Mouse (Mus musculus) myocyte (in vitro differentiated cells): ENCODE measurements around the gene Fgf4. TPM values are rescaled to one million over a fixed set of nuclear protein-coding genes. Genes with fewer than 3 reads are reported as not detected.

ENCODE experiments used
- H3K27me3 ChIP-seq: one replicate; pipeline ENCODE4 v1.6.1; 2011; ENCODE audit not compliant: control insufficient read depth, insufficient read depth, insufficient read length
- H3K36me3 ChIP-seq: one replicate; pipeline ENCODE4 v1.6.1; 2011; ENCODE audit not compliant: control insufficient read depth, insufficient read depth
- H3K4me2 ChIP-seq: one replicate; pipeline ENCODE4 v1.6.1; 2011; ENCODE audit warnings: low read depth, control low read depth
- H3K4me3 ChIP-seq: one replicate; pipeline ENCODE4 v1.5.1; 2011; ENCODE audit warnings: mild to moderate bottlenecking, control low read depth, moderate library complexity
- H3K79me2 ChIP-seq: one replicate; pipeline ENCODE4 v1.6.1; 2011; ENCODE audit not compliant: control insufficient read depth, insufficient read depth
- H3ac ChIP-seq: one replicate; pipeline ENCODE4 v1.6.1; 2011; ENCODE audit not compliant: control insufficient read depth, insufficient read length
- CEBPB ChIP-seq: IDR thresholded peaks from 2 replicates; pipeline ENCODE4 v1.6.1; 2011; ENCODE audit warnings: mild to moderate bottlenecking, moderate library complexity; ENCODE audit not compliant: poor library complexity, insufficient read depth, severe bottlenecking
- E2F4 ChIP-seq: IDR thresholded peaks from one replicate; pipeline ENCODE4 v1.6.1; 2011; ENCODE audit warnings: mild to moderate bottlenecking, control low read depth, moderate library complexity; ENCODE audit not compliant: insufficient read depth
- MAX ChIP-seq: IDR thresholded peaks from one replicate; pipeline ENCODE4 v1.6.1; 2011; ENCODE audit warnings: low read depth, mild to moderate bottlenecking, control low read depth
- MYOD1 ChIP-seq, 3 experiments: IDR thresholded peaks; one replicate each; pipeline ENCODE4 v1.6.1; 2011; ENCODE audit warnings: control low read depth in 2 of 3, low read depth in 2 of 3, mild to moderate bottlenecking in 2 of 3, moderate library complexity in 1 of 3; ENCODE audit not compliant: insufficient read length in 2 of 3, control insufficient read depth in 1 of 3
- MYOG ChIP-seq, 3 experiments: IDR thresholded peaks; one replicate each; pipeline ENCODE4 v1.6.1; 2011; ENCODE audit warnings: control low read depth in 2 of 3, low read depth in 2 of 3, mild to moderate bottlenecking in 2 of 3; ENCODE audit not compliant: insufficient read length in 2 of 3, control insufficient read depth in 1 of 3, insufficient read depth in 1 of 3
- POLR2A ChIP-seq: IDR thresholded peaks from one replicate; pipeline ENCODE4 v1.6.1; 2011; ENCODE audit warnings: low read depth, mild to moderate bottlenecking, control low read depth, moderate library complexity; ENCODE audit not compliant: insufficient read length
- POLR2AphosphoS2 ChIP-seq: IDR thresholded peaks from one replicate; pipeline ENCODE4 v1.6.1; 2011; ENCODE audit warnings: low read depth, control low read depth; ENCODE audit not compliant: insufficient read length
- REST ChIP-seq: IDR thresholded peaks from one replicate; pipeline ENCODE4 v1.6.1; 2011; ENCODE audit warnings: mild to moderate bottlenecking, control low read depth, moderate library complexity; ENCODE audit not compliant: insufficient read depth, insufficient read length
- SRF ChIP-seq: IDR thresholded peaks from one replicate; pipeline ENCODE4 v1.6.1; 2011; ENCODE audit warnings: low read depth; ENCODE audit not compliant: control insufficient read depth, insufficient read length
- TCF12 ChIP-seq: IDR thresholded peaks from one replicate; pipeline ENCODE4 v1.6.1; 2011; ENCODE audit warnings: mild to moderate bottlenecking, control low read depth; ENCODE audit not compliant: poor library complexity, insufficient read depth, severe bottlenecking
- TCF3 ChIP-seq: IDR thresholded peaks from one replicate; pipeline ENCODE4 v1.6.1; 2011; ENCODE audit warnings: low read depth, control low read depth; ENCODE audit not compliant: insufficient read length
- USF1 ChIP-seq: IDR thresholded peaks from one replicate; pipeline ENCODE4 v1.6.1; 2011; ENCODE audit warnings: low read depth, mild to moderate bottlenecking, control low read depth, moderate library complexity
- polyA plus RNA-seq: library from polyadenylated mRNA; unstranded; fragments of >200 nt; fragmentation: generic; extraction: Trizol; gene quantifications from one replicate; pipeline ENCODE4 v1.2.1, GENCODE M21; 2012; ENCODE audit warnings: missing spikeins

Fgf4 gene
- polyA plus RNA-seq = not detected

- Histone ChIP-seq H3ac (no peak within 1 kb of the TSS), H3K4me2 (no peak within 1 kb of the TSS), H3K4me3 (no peak within 1 kb of the TSS), H3K79me2 (no peaks in the 10 kb centered on the region), H3K36me3 (no peaks in the 10 kb centered on the region), H3K27me3 (peaks cover 48% of the 10 kb centered on the region)
- TF ChIP-seq CEBPB (no peak), MAX (no peak), E2F4 (no peak), MYOD1 (IDR thresholded peaks at IDR 0.05; ENCODE audit: control insufficient read depth in 1 of 3, insufficient read length in 2 of 3, low read depth in 2 of 3) (no peak)
Measured at GRCm38 (mm10) chr7:144847067-144847466, at the start of gene Fgf4. Gene Fgf4, plus strand, starts transcription at chr7:144847367.

GRCm38 (mm10) chr7:144798471-144798870 is 48.7 kb upstream of the Fgf4 start:
- Histone ChIP-seq H3K4me3 (no peak overlapping the region), H3K27me3 (peaks cover 32% of the 10 kb centered on the region), H3K79me2 (no peaks in the 10 kb centered on the region), H3K4me2 (no peak overlapping the region), H3ac (no peak overlapping the region), H3K36me3 (no peaks in the 10 kb centered on the region)
- TF ChIP-seq TCF3 (no peak), POLR2A (no peak)

GRCm38 (mm10) chr7:144807036-144807435 is 40.1 kb upstream of the Fgf4 start:
- no peak overlapping the region for H3K4me3 ChIP-seq
- H3K4me2 ChIP-seq = no peak overlapping the region
- no peaks in the 10 kb centered on the region for H3K36me3 ChIP-seq
- no peaks in the 10 kb centered on the region for H3K27me3 ChIP-seq
- TF ChIP-seq CEBPB (no peak), TCF3 (no peak), MYOG (IDR thresholded peaks at IDR 0.05; ENCODE audit: control insufficient read depth in 1 of 3, insufficient read depth in 1 of 3, insufficient read length in 2 of 3, low read depth in 2 of 3) (no peak), TCF12 (no peak), USF1 (no peak), POLR2A (no peak), REST (no peak), SRF (no peak), E2F4 (no peak), MYOD1 (IDR thresholded peaks at IDR 0.05; ENCODE audit: control insufficient read depth in 1 of 3, insufficient read length in 2 of 3, low read depth in 2 of 3) (no peak), POLR2AphosphoS2 (no peak)
- no peaks in the 10 kb centered on the region for H3K79me2 ChIP-seq
- no peak overlapping the region for H3ac ChIP-seq

GRCm38 (mm10) chr7:144807976-144808577 is 39.1 kb upstream of the Fgf4 start:
- TF ChIP-seq SRF = no peak
- TF ChIP-seq TCF12 = no peak
- TF ChIP-seq POLR2A = no peak
- TF ChIP-seq MAX = no peak
- no peak overlapping the region for H3K4me3 ChIP-seq

GRCm38 (mm10) chr7:144811521-144811920 is 35.6 kb upstream of the Fgf4 start:
- H3ac ChIP-seq = no peak overlapping the region
- H3K4me3 ChIP-seq = no peak overlapping the region
- H3K4me2 ChIP-seq = no peak overlapping the region
- H3K27me3 ChIP-seq = no peaks in the 10 kb centered on the region
- no peaks in the 10 kb centered on the region for H3K36me3 ChIP-seq
- H3K79me2 ChIP-seq = no peaks in the 10 kb centered on the region
- TF ChIP-seq TCF3 = no peak
- TF ChIP-seq SRF = no peak
- TF ChIP-seq CEBPB = no peak
- peak; percentile 66 to 96 (median 92) for TF ChIP-seq MYOG (IDR thresholded peaks at IDR 0.05; ENCODE audit: control insufficient read depth in 1 of 3, insufficient read depth in 1 of 3, insufficient read length in 2 of 3, low read depth in 2 of 3)
- no peak for TF ChIP-seq POLR2A
- no peak for TF ChIP-seq MAX
- no peak for TF ChIP-seq REST
- peak in 2 of 3 experiments; percentile 90 for TF ChIP-seq MYOD1 (IDR thresholded peaks at IDR 0.05; ENCODE audit: control insufficient read depth in 1 of 3, insufficient read length in 2 of 3, low read depth in 2 of 3)
- peak; percentile 32 for TF ChIP-seq TCF12
- no peak for TF ChIP-seq E2F4
- no peak for TF ChIP-seq POLR2AphosphoS2
- no peak for TF ChIP-seq USF1

More at GRCm38 (mm10) chr7:144807976-144808577, 39.1 kb upstream of the Fgf4 start:
- no peaks in the 10 kb centered on the region for H3K79me2 ChIP-seq
- no peaks in the 10 kb centered on the region for H3K27me3 ChIP-seq
- no peak overlapping the region for H3K4me2 ChIP-seq
- no peaks in the 10 kb centered on the region for H3K36me3 ChIP-seq
- H3ac ChIP-seq = no peak overlapping the region
